Mouse (Mus musculus) C2C12 (cell line): ENCODE measurements at regions not wholly inside any gene's neighbourhood (a gene's known extent, or its start where the extent isn't known, plus 50 kb on each side); places are given as distances from the start of the nearest gene placed in this dataset.

Experiments used
- H3K27me3 ChIP-seq: one replicate; pipeline ENCODE4 v1.6.1; 2011; ENCODE audit not compliant: control insufficient read depth, insufficient read depth, insufficient read length
- H3K36me3 ChIP-seq: one replicate; pipeline ENCODE4 v1.6.1; 2011; ENCODE audit not compliant: control insufficient read depth, insufficient read depth
- H3K4me3 ChIP-seq: one replicate; pipeline ENCODE4 v1.5.1; 2011; ENCODE audit warnings: mild to moderate bottlenecking, control low read depth; ENCODE audit not compliant: poor library complexity, insufficient read depth, severe bottlenecking
- H3K79me2 ChIP-seq: one replicate; pipeline ENCODE4 v1.6.1; 2011; ENCODE audit not compliant: control insufficient read depth, insufficient read depth
- H3K79me3 ChIP-seq: one replicate; pipeline ENCODE4 v1.6.1; 2011; ENCODE audit warnings: low read depth, control low read depth
- H3ac ChIP-seq: one replicate; pipeline ENCODE3; 2011; ENCODE audit warnings: low read depth; ENCODE audit not compliant: control insufficient read depth, insufficient read length
- CEBPB ChIP-seq: IDR thresholded peaks from one replicate; pipeline ENCODE4 v1.6.1; 2011; ENCODE audit warnings: low read depth, mild to moderate bottlenecking, control low read depth, moderate library complexity
- CTCF ChIP-seq: IDR thresholded peaks from one replicate; pipeline ENCODE4 v1.5.1; 2011; ENCODE audit not compliant: control insufficient read depth, insufficient read depth, insufficient read length
- FOSL1 ChIP-seq: IDR thresholded peaks from one replicate; pipeline ENCODE4 v1.8.0; 2011; ENCODE audit warnings: mild to moderate bottlenecking, low read length; ENCODE audit not compliant: poor library complexity, insufficient read depth, severe bottlenecking
- MAX ChIP-seq: IDR thresholded peaks from one replicate; pipeline ENCODE4 v1.6.1; 2011; ENCODE audit warnings: mild to moderate bottlenecking, control low read depth
- MYOD1 ChIP-seq: IDR thresholded peaks from one replicate; pipeline ENCODE4 v1.6.1; 2011; ENCODE audit warnings: low read depth; ENCODE audit not compliant: control insufficient read depth, insufficient read length
- MYOG ChIP-seq: IDR thresholded peaks from one replicate; pipeline ENCODE4 v1.6.1; 2011; ENCODE audit not compliant: control insufficient read depth, insufficient read length; ENCODE audit errors: extremely low read depth
- USF1 ChIP-seq: IDR thresholded peaks from one replicate; pipeline ENCODE4 v1.6.1; 2011; ENCODE audit warnings: low read depth, mild to moderate bottlenecking, control low read depth, moderate library complexity

GRCm38 (mm10) chr5:111855366-111855765 lies 121.6 kb downstream of the Gm26897 start:
- H3K4me3 ChIP-seq = no peak overlapping the region
- TF ChIP-seq USF1 = no peak
- TF ChIP-seq FOSL1 = peak; percentile 43
- TF ChIP-seq MYOD1 = no peak
- no peak overlapping the region for H3ac ChIP-seq
- H3K79me3 ChIP-seq = no peaks in the 10 kb centered on the region
- H3K27me3 ChIP-seq = no peaks in the 10 kb centered on the region
- H3K79me2 ChIP-seq = no peaks in the 10 kb centered on the region
- H3K36me3 ChIP-seq = no peaks in the 10 kb centered on the region

GRCm38 (mm10) chr5:111857200-111857599 lies 123.5 kb downstream of the Gm26897 start:
- Histone ChIP-seq H3ac (no peak overlapping the region), H3K4me3 (no peak overlapping the region), H3K36me3 (no peaks in the 10 kb centered on the region), H3K27me3 (no peaks in the 10 kb centered on the region), H3K79me3 (no peaks in the 10 kb centered on the region), H3K79me2 (no peaks in the 10 kb centered on the region)
- TF ChIP-seq MYOG (no peak), FOSL1 (no peak), MAX (no peak), USF1 (no peak), CTCF (no peak), CEBPB (no peak), MYOD1 (no peak)

GRCm38 (mm10) chr5:111860436-111860835 lies 126.7 kb downstream of the Gm26897 start:
- TF ChIP-seq CTCF (no peak), MAX (no peak), MYOD1 (no peak), FOSL1 (no peak), MYOG (no peak), CEBPB (no peak), USF1 (no peak)
- Histone ChIP-seq H3K4me3 (no peak overlapping the region), H3K36me3 (no peaks in the 10 kb centered on the region), H3K79me3 (no peaks in the 10 kb centered on the region), H3K79me2 (no peaks in the 10 kb centered on the region), H3K27me3 (no peaks in the 10 kb centered on the region), H3ac (no peak overlapping the region)

- H3K79me3 ChIP-seq = no peaks in the 10 kb centered on the region
- no peaks in the 10 kb centered on the region for H3K36me3 ChIP-seq
- no peak overlapping the region for H3ac ChIP-seq
- TF ChIP-seq MYOD1 = no peak
- no peak for TF ChIP-seq MYOG
- no peak for TF ChIP-seq FOSL1
- TF ChIP-seq CTCF = no peak
- TF ChIP-seq MAX = no peak
- no peak for TF ChIP-seq USF1
- TF ChIP-seq CEBPB = no peak
- no peaks in the 10 kb centered on the region for H3K79me2 ChIP-seq
- no peaks in the 10 kb centered on the region for H3K27me3 ChIP-seq
- H3K4me3 ChIP-seq = no peak overlapping the region
Measured at GRCm38 (mm10) chr5:111862331-111862730, 128.6 kb downstream of the Gm26897 start.

GRCm38 (mm10) chr5:111863922-111864321 lies 130.2 kb downstream of the Gm26897 start:
- Histone ChIP-seq H3K27me3 (no peaks in the 10 kb centered on the region), H3K4me3 (no peak overlapping the region), H3K36me3 (no peaks in the 10 kb centered on the region), H3K79me2 (no peaks in the 10 kb centered on the region), H3ac (no peak overlapping the region), H3K79me3 (no peaks in the 10 kb centered on the region)
- TF ChIP-seq CEBPB (no peak), FOSL1 (no peak), MAX (no peak), CTCF (no peak), USF1 (no peak), MYOG (no peak), MYOD1 (no peak)

- Histone ChIP-seq H3K79me2 (no peaks in the 10 kb centered on the region), H3K36me3 (no peaks in the 10 kb centered on the region), H3K79me3 (no peaks in the 10 kb centered on the region), H3K4me3 (no peak overlapping the region), H3K27me3 (no peaks in the 10 kb centered on the region), H3ac (no peak overlapping the region)
- TF ChIP-seq CEBPB (no peak), MAX (no peak), USF1 (no peak), MYOD1 (no peak), CTCF (no peak), FOSL1 (no peak), MYOG (no peak)
Measured at GRCm38 (mm10) chr5:111864606-111865005, 130.9 kb downstream of the Gm26897 start.
